Mouse (Mus musculus): Measurements from ENCODE around the gene Tmeff2.
A peak's percentile ranks its signal among the peaks of the same experiment; 100 is the strongest.

Tmeff2 gene

DNA sequence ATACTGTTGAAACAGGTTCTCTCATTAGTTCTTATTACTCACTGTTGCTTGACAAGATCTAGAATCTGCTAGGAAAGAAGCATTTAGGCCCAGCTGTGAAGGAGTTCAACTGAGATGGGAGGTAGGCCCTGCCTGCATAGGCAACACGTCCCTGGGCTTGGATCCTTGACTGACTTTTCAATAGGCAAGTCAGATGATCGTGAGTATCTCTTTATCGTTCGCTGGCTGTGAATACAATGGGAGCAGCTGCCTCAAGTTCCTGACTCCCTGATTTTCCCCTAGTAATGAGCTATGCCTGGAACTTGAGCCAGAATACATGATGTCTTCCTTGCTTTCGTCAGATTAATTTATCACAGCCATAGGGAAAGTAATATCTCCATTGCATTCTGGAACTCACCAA lies 214.3 kb downstream of the Tmeff2 start:
- no peak for DNase-seq

DNA sequence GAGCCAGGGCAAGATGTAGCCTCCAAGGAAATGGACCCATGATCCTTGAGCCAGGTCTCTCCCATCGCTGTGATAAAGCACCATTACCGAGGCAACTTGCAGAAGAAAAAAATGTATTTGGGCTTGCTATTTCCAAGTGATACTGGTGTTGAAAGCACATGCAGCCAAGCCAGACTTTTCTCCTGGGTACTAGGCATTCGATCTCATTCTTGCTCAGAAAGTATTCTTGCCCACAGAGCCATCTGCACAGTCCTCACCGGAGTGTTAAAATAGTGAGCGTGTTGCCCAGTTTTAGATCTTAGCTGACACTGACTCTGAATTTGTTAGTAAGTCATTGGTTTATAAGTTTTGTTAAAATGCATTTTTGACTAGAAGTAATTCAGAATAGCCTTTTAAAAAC lies 215.3 kb downstream of the Tmeff2 start:
- no peak for DNase-seq

DNA sequence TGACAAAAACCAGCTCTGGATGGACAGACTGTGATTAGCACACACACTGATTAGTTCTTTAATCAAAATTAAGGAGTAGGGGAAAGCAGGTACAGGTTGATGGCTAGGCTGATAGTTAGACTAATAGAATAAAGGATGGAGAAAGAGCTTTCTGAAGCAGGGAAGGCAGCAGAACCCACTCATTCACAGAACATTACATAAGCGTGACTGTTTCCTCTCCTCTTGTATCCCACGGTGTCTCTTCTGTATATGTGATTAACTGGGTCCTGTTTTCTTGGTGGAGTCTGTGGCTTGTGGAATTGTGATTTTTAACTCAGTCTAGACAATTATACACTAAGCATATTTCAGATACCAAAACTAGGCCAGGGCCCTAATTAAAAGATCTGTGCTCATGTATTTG lies 217.4 kb downstream of the Tmeff2 start:
- no peak for DNase-seq

DNA sequence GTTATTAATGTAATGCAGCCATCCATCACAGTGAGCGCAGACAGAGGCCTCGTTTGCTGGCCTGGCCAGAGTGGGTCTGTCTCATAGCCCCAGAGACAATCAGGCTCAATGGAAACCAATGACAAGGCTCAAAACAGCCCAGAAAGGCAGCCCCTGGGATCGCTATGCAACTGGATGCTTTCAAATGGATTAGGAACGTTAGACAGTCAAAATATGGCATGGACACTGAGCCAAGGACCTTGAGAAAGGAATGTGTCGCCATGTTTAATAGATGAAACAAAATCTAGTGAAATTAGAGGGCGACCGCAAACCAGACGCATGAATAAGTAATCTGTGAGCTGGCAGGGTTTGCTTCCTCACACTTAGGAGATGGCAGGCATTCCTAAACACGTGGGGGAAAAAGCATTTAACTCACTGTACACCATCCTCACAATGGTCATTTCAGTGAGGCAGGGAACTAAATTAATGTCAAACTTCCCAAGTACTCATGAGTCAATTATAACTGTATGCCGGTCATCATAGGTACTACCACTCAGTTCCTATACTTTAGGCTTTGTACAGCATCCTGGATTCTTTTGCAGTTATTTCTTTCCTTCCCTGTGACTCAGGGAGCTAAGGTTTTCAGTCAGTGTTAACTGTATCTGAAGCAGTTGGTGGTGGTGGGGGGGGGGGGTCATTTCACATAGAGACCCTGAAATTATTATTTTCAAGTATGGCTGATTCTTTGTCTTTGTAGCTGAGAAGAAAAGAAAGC lies 225.4 kb downstream of the Tmeff2 start:
- DNase-seq, result no peak

DNA sequence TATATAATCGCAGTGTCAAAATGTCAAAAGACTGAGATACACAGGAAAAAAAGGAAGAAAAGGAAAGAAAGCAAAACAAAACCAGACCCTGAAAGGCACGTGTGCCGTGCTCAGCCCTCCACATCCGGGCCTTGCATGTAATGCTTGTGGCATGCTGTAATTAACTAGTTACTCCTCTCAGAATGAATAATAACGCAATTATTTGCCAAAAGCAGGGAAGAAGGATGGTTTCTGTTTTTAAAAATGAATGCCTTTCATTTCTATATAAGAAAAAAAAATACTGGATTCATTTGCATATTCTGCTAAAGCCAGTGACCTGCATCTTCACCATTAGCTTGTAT lies 225.9 kb downstream of the Tmeff2 start:
- DNase-seq, result no peak

DNA sequence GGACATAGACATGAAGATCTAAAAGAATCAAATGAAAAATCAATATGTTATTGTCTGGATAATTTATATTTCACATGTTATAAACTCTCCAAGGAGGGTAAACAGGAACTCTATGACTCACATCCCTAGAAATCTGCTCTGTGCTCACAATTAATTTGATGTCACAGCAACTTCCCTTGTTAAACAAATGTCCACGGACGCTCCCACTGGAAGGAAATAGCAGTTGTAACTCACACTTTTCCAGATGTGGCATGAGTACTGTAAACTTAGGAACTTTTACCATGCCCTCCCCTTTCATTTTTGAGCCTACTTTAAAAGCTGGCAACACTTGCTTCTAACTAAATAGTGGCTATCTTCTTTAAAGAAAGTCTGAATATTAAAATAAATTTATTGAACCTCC lies 236.3 kb downstream of the Tmeff2 start:
- DNase-seq, result peak; percentile 11 to 51

DNA sequence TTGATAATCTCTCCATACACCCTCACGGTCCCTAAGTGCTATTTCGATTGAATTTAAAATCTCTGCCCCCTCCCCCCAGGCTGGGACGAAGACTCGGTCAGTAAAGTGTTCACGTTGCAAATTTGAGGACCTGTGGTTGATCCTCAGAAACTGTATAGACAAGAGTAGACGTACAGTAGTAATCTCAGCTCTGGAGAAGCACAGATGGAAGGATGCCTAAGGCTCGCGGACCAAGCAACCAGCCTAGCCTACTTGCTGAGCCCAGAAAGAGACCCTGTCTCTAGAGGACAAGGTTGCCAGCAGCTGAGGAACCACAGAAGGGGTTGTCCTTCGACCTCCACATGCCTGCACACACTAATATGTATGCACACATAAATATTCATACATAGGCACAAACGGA lies 239.2 kb downstream of the Tmeff2 start:
- no peak for DNase-seq

DNA sequence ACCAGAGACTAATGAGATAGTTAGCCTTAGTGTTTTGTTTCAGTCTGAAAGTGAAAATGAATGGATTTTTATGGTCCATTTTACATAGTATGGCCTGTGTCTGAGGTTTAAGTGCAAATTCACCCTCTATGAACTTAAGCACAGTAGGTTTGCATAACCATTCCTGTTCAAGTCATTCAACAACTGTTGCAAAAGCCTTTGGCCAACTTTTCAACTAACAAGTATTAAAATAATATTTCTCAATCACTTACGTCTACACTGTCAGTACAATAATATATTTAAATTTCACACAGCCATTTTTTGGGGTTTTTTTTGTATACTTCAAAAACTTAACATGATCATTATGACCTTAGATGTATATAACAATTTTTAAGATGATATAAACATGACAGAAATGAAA lies 240.9 kb downstream of the Tmeff2 start:
- DNase-seq, result no peak

DNA sequence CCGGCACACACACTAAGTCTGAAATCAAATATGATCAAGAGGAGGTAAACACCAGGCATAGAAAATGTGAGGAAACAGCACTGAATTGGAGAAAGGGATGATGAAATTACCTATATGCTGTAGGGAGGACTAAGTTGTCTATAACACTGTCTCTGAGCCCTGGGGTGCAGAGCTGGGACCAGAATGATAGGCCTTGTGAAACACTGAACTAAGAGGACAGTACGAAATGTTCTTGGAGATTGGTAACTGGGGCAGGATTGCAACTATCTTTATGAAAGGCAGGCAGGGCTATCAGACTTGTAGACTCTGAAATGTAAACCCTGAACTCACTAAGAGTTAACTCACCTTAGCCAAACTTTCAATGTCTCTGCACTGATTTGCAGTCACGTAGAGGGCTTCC lies 242.3 kb downstream of the Tmeff2 start:
- no peak for DNase-seq

DNA sequence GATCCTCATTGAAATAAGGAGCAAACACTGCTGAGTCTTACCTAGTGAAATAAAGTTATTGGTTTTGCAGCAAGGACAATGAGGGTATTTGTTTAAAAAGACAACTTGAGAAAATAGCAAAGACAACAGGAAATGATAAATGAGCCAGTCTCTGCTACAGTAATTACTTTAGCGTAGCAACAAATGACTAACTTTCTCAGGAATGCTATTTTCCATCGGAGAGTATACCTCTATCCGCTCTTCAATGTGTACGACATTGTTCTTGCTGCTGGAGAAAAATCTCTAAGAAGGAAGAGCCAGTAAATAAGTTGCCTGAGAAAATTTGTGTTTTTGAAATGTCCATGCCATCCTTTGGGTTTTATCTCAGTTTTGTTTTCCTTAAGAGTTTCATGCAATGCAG lies 245.2 kb downstream of the Tmeff2 start:
- no peak for DNase-seq

DNA sequence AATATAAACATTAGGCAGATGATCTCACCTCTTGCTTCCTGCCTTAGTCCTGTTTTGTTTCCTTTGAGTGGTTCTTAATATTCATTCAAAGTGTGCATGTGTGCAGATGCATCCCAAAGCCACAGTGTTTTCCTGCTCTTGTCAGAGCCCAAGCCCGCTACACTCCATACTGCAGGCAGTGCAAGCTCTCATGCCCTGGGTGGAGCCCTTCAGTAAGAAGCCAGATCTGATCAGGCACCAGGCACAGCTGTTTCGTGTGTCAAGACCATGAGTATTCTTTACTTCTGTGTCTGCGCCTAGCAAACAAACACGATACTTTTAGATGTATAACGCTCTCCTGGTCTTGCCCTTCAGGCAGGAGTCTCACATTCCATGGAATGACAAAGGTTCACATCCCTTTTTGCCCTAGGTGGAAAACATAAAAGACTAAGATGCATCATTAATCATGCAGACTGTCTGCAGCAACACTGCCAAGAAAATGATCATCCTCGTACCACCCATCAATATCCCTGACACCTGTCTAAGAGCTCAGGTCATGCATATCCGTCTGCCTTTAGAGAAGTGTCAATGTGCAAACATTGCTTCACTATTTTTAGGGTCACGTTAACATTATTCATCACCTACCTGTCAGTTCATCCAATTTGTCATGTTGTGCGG lies 248.2 kb downstream of the Tmeff2 start:
- no peak for DNase-seq

DNA sequence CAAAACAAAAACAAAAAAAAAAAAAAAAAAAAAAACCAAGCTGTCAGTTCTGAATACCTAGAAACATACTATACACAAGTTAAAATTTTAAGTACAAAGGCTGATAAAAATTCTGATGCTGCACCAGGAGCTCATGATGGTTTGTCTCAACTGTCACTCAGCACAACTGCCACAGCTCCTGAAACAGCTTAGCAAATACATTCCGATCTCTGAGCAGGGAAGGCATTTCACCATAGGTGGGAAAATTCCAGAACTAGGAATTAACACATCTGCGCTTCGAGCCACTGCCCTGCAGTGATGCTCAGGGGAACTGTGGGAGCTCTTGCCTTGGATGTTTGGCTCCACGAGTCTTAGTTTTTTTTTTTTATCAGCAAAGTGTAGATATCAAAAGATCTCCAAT lies 249.0 kb downstream of the Tmeff2 start:
- no peak for DNase-seq

DNA sequence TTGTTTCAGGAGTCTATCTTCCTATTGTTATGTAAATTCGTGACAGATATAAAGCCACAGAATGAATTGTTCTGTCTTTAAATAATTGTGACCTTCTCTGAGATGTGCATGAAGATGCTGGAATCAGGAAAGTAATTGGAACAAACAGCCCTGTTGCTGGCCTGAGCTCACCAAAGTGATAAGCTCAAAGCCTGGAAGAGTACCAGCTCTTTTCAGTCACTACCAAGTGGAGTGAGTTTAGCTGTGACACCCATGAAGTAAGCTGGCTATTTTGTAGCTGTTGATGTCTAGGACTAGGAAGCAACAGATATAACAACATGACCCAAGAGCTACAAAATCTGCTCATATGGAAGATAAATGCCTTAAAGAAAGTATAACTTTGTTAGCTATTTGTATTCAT lies 249.4 kb downstream of the Tmeff2 start:
- no peak for DNase-seq

DNA sequence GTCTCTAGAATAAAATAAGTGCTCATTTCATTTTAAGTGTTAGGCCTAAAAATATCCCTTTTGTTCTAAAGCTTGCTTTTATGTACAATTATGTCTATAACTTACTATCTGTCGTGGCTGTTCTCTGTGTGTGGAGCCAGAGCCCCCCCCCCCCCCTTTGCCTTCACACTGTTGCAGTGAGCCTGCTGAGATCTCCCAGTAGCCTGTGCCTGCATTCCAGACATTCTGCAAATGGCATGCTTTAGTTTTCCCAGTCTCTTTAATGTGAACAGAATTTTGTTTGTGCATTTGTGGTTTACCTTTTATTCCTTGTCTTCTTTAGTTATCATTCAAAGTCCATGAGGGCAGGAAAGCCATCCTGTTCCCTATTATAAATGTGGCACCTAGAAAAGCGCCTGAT lies 251.6 kb downstream of the Tmeff2 start:
- DNase-seq, result no peak

DNA sequence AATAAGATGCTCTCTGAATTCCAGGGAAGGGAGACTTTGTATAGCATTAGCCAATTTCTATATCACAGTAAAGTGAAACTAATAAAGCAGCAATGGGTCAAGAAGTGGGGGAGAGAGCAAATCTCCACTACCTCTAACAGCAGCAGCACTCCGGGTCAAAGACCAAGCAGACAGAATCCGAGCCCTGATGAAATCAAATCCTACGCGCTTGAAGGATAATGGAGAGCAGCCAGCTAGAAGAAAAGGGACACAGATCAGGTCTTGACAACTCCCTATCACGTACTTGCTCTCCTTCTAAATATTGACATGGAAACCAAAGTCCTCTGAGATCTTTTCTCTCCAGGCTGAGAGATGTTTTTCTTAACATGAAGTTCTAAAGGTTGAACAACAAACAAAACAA lies 252.4 kb downstream of the Tmeff2 start:
- DNase-seq, result no peak

DNA sequence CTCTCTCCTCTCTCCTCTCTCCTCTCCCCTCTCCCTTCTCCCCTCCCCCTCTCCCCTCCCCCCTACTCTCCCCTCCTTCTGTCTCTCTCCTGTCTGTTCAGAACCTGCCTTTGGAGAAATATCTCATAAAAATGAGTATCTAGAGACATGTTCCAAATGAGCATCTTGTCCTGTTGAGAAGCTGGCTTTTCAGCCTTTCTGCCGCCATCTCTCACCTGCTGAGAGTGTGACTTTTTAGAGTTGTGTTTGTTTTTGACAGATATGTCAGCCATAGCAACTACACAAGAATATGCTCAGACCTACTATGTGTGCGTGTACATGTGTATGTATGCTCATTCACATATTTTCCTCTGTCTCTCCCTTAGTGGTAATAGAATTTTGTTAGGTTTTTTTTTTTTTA lies 283.8 kb downstream of the Tmeff2 start:
- DNase-seq, result no peak

DNA sequence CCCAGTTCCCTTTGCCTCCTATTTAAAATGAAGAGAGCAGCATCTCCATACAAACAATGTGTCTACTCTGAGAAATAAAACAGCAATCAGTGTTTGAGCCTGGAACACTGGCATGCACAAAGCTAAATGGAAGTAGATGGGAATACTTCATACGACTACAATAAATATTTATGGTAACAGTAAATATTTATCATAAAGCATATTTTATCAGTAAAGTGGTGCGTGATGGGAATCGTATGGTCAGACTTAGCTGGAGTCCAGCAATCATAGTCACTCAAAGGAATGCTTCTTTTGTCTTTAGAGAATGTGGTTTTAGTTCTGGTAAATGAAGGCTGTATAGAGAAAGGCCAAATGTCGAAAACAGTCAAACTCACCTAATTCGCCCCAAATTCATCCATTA lies 288.6 kb downstream of the Tmeff2 start:
- DNase-seq, result no peak

DNA sequence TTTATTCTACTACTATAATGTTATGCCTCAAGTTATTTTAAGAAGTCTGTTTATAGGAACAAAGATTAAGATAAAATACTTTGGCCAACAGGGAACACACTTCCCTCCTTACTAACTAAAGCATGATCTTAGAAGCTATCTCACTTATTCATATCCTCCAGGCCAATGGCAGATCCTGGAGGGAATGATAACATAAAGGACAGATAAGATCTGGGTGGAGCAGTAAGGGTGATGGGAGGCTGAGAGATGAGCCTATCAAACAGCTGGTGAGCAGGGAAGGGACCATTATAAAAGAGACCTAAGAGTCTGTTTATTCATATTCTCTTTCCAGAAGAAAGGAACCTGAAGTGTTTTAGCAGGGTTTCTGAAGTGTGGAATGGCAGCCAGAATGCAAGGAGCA lies 290.8 kb downstream of the Tmeff2 start:
- DNase-seq, result no peak

DNA sequence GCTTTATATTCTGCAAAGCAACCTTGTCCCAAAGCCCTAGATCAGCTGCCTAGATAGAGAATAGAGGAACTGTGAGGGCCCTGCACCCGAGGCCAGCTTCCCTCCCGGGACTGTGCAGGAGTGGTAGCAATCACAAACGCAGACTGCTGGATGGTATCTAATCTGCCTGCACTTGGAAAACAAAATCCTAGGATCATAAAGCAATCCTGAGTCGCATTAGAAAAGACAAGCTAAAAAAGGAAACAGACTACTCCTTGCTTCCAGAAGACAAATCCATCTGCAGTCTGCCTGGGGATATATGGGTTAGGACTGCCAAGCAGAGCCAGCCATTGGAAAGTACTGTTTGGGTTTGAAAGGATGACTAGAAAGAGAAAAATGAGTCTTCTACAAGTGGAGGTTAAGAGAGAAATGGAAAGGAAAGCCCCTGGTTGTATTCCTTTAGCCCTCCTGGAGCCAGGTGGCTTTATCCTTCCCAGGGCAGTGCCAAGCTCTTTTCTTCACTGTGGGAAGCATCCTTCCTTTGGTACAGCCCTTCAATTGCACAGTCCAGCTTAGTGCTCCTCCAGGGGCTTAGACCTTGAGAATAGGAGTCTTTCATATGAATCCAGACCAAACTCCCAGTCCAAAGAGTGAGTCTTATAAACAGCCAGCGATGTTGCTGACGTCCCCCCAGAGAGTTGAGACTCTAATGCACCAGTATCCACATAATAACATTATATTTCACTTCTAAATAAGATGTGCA lies 291.6 kb downstream of the Tmeff2 start:
- no peak for DNase-seq

DNA sequence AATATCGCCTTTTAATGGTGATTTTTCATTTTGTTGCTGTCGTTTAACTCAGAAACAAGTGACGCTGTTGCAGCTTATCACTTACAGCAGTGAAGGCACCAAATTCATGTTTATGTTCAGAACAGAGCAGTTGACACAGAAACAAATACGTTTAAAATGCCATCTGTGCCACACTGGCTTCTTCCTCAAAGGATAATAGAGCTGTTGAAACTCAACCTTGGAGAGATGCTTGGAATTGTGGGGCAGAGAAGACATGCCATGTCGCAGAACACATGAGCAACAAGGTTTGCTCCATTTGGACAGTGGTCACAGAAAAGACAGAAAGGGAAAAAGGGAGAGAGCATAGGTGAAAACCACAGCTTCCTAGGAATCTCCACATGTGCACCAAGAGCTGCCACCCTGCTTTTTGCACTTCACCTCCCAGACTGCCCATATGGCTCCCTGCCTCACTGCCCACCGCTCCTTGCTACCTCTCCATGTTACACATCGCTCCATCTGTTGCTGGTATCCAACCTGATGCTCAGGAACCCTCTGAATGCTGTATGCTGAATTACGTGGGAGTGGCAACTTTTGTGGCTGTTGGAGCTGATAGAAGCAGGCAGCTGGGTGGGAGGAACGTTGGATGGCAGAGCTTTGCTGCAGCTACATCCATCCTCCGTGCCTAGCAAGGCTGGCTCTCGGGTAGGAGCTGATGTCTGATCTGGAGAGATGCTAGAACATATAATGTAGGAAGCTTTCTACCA lies 298.8 kb downstream of the Tmeff2 start:
- DNase-seq, result no peak

DNA sequence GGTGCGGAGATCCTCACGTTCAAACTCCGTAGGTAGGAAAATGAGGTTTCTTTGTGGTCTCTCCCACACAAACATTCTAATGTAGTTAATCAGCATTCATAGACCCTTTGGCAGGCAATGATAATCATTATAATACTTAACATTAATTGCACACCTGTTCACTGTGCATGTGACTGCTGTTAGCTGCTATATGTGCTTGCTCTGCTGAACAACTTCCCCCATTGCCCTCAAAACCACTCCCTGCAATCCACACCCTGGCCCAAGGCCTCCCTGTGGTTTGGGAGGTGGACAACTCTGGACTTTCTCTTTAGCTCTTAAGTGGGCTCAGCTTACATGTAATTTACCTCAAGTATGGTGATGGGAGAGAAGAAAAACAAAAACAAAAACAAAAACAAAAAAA lies 299.5 kb downstream of the Tmeff2 start:
- DNase-seq, result no peak

DNA sequence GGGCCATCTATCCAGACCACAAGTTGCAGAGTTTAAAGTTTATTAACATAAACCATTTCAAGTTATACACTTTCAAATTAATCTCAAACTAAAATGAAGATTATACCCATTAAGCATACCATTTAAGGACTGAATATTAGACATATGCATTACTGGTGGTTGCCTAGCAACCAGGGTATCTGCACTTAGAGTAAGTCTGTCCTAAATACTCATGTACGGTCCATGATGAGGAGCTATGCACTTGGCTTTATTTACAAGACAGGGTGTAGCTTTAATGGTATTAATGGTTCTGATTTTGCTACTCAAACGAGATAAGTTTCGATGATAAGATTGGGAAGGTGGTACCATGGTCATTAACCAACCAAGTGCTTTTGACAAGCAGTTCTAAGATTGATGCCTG lies 315.2 kb downstream of the Tmeff2 start:
- DNase-seq, result no peak

DNA sequence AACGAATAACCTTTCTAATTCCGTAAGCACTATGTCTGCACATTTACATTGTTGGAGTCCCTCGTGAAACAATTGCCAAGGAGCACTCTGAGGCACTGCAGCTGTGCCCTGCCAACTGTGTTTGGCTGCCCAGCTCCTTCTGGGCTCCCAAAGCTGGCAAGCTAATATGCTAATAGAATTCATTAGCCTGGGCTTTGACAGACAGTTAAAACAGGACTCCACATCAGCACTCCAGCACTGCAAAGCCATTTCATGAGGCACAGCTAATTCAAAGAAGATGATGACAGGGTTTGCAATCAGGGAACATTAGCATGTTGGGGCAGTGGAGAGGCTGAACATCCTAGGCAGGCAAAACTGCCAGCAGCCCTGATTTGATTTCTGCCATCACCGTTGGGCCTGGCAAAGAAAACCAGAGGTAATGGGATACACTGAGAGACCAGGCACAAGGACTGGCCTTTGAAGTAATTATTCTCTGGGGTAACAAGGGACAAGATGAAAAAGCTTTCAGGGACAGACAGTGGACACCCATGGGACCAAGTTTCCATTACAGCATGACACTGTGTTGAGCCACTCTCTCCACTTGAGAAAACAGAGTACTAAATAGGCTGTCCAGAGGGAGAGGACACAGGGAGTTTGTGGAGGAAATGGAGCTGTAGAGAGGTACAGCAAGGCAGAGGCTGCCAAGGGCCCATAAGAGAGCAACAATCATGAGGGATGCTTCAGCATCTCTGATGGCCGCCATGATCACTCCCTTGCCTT lies 316.0 kb downstream of the Tmeff2 start:
- no peak for DNase-seq
